Mouse (Mus musculus) hindbrain, embryonic 11.5 days (tissue): ENCODE measurements around the gene Lrrc52. TPM values are rescaled to one million over a fixed set of nuclear protein-coding genes. Genes with fewer than 3 reads are reported as not detected.

Experiments
- ATAC-seq: fragments of 200-750 bp; cut with Nextera tagmentation; 2 replicates; pipeline ENCODE4 v1.8.0; 2017; ENCODE audit warnings: mild to moderate bottlenecking, moderate TSS enrichment, moderate library complexity; ENCODE audit not compliant: low FRiP score
- DNase-seq: peaks from one replicate; pipeline ENCODE4 v3.0.0-alpha.2; 2015; ENCODE audit warnings: low spot score
- H3K27ac ChIP-seq: fragments of 300-500 bp; sonication (generic); 2 replicates; pipeline ENCODE4 v1.5.1; 2014; ENCODE audit warnings: mild to moderate bottlenecking, low read depth, low read length
- H3K27me3 ChIP-seq: fragments of 300-500 bp; sonication (generic); 2 replicates; pipeline ENCODE4 v1.6.1; 2014; ENCODE audit warnings: mild to moderate bottlenecking, low read length, moderate library complexity, mixed read lengths; ENCODE audit not compliant: control insufficient read depth, insufficient read depth
- H3K36me3 ChIP-seq: fragments of 300-500 bp; sonication (generic); 2 replicates; pipeline ENCODE4 v1.6.1; 2014; ENCODE audit warnings: mild to moderate bottlenecking, low read length, moderate library complexity, mixed read lengths; ENCODE audit not compliant: control insufficient read depth, insufficient read depth
- H3K4me1 ChIP-seq: fragments of 300-500 bp; sonication (generic); replicated peaks from 2 replicates; pipeline ENCODE4 v1.6.1; 2014; ENCODE audit warnings: low read length, mixed read lengths; ENCODE audit not compliant: control insufficient read depth, insufficient read depth
- H3K4me2 ChIP-seq: fragments of 300-500 bp; sonication (generic); replicated peaks from 2 replicates; pipeline ENCODE4 v1.6.1; 2014; ENCODE audit warnings: mild to moderate bottlenecking, low read depth, low read length
- H3K4me3 ChIP-seq: fragments of 300-500 bp; sonication (generic); 2 replicates; pipeline ENCODE4 v1.5.1; 2014; ENCODE audit warnings: low read depth, low read length
- H3K9ac ChIP-seq: fragments of 300-500 bp; sonication (generic); 2 replicates; pipeline ENCODE4 v1.6.1; 2014; ENCODE audit warnings: low read depth, low read length
- H3K9me3 ChIP-seq: fragments of 300-500 bp; sonication (generic); 2 replicates; pipeline ENCODE4 v1.6.1; 2016; ENCODE audit warnings: low read length; ENCODE audit not compliant: control insufficient read depth
- WGBS: fragments of 180-500 bp; shearing (Covaris S2); extraction: QIAGEN DNeasy Blood & Tissue Kit; methylation state at CpG from one replicate; pipeline ENCODE4 v1.1.7; 2014; 5-methylcytosine and 5-hydroxymethylcytosine counted together
- polyA plus RNA-seq: library from polyadenylated mRNA; unstranded; fragments of >200 nt; fragmentation: Nextera tagmentation; extraction: Ambion mirVana; gene quantifications from 2 replicates; pipeline ENCODE4 v1.2.1, GENCODE M21; 2014

The Lrrc52 gene
- polyA plus RNA-seq, 1 experiment from 2014 or later: not detected

DNA sequence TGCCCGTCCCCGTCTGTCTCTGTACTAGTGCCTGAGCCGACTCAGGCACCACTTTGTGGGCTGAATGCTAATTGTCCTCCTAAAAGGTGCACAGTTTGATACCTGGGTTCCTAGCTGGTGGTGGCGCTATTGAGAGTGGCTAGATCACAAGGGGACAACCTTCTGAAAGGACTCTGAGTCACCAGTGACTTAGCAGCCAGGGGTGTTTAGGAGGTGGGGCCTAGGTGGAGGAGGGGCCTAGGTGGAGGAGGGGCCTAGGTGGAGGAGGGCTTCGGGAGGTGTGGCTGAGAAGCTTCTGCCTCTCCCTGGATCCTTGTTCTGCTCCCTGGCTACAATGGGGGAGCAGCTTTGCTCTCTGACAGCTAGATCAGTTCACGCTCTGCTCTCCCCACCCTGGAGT, 20.1 kb downstream of the Lrrc52 start:
- 81% methylated on average over 6 of the region's 6 CpGs for WGBS
- Histone ChIP-seq H3K4me1 (no peaks in the 10 kb centered on the region), H3K9me3 (no peaks in the 10 kb centered on the region), H3K9ac (no peak overlapping the region), H3K4me2 (no peak overlapping the region), H3K27ac (no peak overlapping the region), H3K4me3 (no peak overlapping the region), H3K27me3 (no peaks in the 10 kb centered on the region), H3K36me3 (no peaks in the 10 kb centered on the region)
- DNase-seq: no peak
- no peak for ATAC-seq

DNA sequence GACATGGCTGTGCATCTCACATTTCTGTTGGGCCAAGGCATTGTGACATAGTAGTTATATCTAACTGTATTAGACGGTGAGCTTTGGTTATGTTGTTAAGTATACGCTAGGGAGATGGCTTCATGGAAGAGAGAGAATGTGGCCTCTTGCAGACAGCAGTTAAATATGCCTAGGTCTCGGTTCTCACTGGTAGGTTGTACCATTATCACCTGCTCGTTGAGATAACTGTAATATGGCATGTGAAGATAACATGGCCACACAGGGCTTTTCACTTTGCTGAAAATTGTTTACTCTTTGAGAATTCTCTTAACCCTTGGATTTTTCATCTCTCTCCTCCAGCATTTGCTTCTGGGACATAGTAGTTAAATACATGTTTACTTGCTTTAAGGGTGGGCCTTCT, 21.4 kb downstream of the Lrrc52 start:
- DNase-seq (no peak), ATAC-seq (no peak)
- Histone ChIP-seq H3K36me3 (no peaks in the 10 kb centered on the region), H3K9me3 (no peaks in the 10 kb centered on the region), H3K4me3 (no peak overlapping the region), H3K9ac (no peak overlapping the region), H3K27ac (no peak overlapping the region), H3K27me3 (no peaks in the 10 kb centered on the region), H3K4me1 (no peaks in the 10 kb centered on the region), H3K4me2 (no peak overlapping the region)
- WGBS: 91% methylated on average over 4 of the region's 4 CpGs

DNA sequence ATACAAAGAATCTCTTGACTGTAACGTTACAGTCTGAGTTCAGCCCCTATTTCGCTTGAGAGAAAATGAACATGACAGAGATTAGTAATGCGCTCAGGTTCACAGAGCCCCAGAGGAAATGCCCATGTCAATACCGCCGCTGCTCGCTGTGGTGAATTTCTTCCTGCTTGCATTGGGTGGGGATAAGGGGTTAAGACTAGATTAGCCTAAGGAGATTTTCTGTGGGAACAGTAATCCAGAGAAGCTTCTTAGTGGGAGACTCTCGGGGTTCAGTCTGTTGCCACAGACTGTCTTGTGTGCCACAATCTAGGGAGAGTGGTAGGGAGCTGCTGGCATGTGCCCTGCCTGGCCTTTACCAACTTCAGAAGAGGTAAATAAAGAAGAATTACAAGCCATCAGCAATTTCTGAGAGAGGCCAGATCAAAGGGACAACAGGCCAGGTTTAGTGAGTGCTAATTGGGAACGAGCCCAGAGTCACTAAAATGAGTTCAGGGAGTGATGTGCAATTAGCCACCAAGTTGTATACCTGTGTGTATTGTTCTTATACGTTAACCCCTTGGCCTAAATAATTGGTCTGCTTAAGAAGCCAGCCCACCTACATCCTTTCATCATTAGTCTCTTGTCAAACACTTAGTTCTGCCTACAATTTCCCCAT, 28.2 kb downstream of the Lrrc52 start:
- H3K9me3 ChIP-seq: no peaks in the 10 kb centered on the region
- H3K4me1 ChIP-seq: no peaks in the 10 kb centered on the region
- 85% methylated on average over 9 of the region's 9 CpGs for WGBS
- H3K4me3 ChIP-seq: no peak overlapping the region
- no peak overlapping the region for H3K27ac ChIP-seq
- ATAC-seq (no peak), DNase-seq (no peak)
- H3K4me2 ChIP-seq: no peak overlapping the region
- H3K27me3 ChIP-seq: no peaks in the 10 kb centered on the region
- no peaks in the 10 kb centered on the region for H3K36me3 ChIP-seq
- no peak overlapping the region for H3K9ac ChIP-seq

DNA sequence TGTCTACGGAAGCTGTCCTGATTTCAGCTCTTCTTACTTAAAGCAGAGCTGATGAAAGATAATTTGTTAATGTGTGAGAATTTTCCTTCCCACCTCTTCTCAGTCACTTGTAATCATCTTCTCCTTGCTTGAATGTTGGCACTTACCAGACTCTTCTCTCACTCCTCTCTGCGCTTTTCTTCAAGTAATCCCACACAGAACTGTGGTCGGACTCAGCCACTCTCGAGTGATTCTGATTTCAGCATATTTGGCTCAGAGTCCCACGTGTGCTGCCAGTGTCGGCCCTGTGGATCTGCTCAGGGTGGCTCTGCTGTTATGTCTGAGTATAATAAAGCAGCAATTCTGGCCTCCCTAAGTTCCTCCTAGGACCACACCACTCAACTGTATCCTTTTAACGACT, 29.5 kb downstream of the Lrrc52 start:
- DNase-seq: no peak

DNA sequence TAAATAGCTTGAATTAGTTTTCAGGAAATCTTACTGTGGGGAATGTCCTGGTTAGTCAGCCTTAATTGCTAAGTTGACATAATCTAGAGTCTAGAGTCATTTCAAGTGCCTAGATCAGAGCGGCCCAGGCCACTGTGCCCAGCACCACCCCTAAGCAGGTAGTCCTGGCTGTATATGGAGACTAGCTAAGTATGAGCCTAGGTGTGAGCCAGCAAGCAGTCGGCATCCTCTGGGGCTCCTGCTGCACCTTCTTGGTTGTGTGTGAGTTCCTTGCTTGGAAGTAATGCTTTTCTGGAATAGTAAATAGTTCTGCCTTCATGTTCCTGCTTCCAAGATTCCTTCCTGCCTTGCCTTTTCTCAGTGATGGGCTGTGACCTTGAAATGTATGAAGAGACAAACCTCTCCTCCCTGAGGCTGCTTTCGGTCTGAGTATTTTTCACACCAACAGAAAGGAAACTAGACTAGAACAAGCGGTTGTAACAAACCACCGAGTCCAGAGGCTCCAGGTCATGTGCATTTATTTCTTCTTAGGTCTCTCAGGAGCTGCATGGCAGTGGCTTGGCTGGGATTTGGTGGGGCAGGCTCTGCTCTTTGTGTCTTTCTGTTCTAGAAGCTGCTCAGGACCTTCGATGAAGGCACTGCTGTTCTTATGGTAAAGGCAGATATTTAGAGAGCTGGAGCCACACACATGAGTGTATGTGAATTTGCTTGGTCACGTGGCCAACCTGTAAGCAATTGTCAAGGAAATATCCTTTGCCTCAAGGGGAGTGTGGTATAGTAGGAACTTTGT, 30.2 kb downstream of the Lrrc52 start:
- H3K4me1 ChIP-seq: no peaks in the 10 kb centered on the region
- H3K4me3 ChIP-seq: no peak overlapping the region

More for the DNA sequence above, 29.5 kb downstream of the Lrrc52 start:
- Histone ChIP-seq H3K27ac (no peak overlapping the region), H3K4me1 (no peaks in the 10 kb centered on the region), H3K4me2 (no peak overlapping the region), H3K36me3 (no peaks in the 10 kb centered on the region), H3K9ac (no peak overlapping the region), H3K4me3 (no peak overlapping the region), H3K9me3 (no peaks in the 10 kb centered on the region), H3K27me3 (no peaks in the 10 kb centered on the region)
- WGBS: 85% methylated on average over 7 of the region's 7 CpGs
- no peak for ATAC-seq

DNA sequence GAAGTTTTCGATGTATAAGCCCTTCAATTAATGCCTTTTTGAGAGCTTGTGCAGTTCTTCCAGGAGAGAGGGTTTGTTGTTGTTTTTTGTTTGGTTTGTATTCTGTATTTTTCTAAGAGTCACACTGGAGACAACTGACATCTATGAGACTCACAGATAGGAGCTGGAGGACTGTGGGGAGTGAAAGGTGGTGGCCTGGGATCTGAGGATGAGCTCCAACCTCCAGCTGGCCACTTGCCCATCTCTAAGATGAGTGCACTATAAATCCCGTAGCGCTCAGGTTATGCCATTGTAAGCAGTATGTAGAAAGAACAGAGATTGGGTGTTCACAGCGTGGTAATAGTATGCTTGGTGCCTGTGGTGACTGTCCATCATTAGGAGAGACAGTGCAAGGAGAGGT, 31.6 kb downstream of the Lrrc52 start:
- Histone ChIP-seq H3K27me3 (no peaks in the 10 kb centered on the region), H3K4me1 (no peaks in the 10 kb centered on the region), H3K4me2 (no peak overlapping the region), H3K27ac (no peak overlapping the region), H3K36me3 (no peaks in the 10 kb centered on the region), H3K4me3 (no peak overlapping the region), H3K9ac (no peak overlapping the region), H3K9me3 (no peaks in the 10 kb centered on the region)
- ATAC-seq (no peak), DNase-seq (no peak)
- WGBS: 92% methylated on average over 4 of the region's 4 CpGs

More for the DNA sequence above, 30.2 kb downstream of the Lrrc52 start:
- 91% methylated on average over 7 of the region's 7 CpGs for WGBS
- H3K4me2 ChIP-seq: no peak overlapping the region
- H3K27ac ChIP-seq: no peak overlapping the region
- H3K36me3 ChIP-seq: no peaks in the 10 kb centered on the region
- DNase-seq: no peak
- H3K27me3 ChIP-seq: no peaks in the 10 kb centered on the region
- no peaks in the 10 kb centered on the region for H3K9me3 ChIP-seq
- no peak for ATAC-seq
- no peak overlapping the region for H3K9ac ChIP-seq

DNA sequence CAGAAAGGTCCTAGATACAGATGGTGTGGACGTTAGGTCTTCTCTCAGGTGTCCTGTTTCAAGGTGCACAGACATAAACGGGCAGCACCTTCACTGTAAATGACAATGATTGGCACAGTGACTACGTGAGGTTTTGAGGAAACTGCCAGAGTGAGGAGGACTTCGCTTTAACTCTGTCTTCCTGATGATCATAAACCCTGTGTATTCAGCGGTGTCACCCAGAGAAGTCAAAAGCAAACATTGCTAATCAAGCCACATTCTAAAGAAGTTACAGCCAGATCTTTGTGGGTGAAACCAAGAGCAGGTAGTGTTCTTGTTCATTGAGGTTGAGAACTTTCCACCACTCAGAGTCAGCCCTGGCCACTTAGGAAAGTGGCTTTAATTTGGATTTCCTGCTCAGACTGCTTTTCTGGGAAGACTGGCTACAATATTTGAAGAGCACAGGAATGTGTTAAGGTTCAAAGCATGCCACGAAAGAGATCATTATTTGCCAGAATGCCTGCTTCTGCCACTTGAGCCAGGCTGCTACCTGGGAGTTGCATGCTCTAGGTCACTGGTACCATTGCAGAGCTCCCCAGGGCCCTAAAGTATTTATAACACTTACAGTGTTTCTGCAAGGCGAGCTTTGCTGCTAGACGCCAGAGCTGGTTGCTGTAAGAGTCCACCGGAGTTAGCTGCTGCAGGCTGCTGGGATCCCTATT, 35.5 kb downstream of the Lrrc52 start:
- Histone ChIP-seq H3K27ac (no peak overlapping the region), H3K36me3 (no peaks in the 10 kb centered on the region), H3K4me1 (no peaks in the 10 kb centered on the region), H3K27me3 (no peaks in the 10 kb centered on the region), H3K9ac (no peak overlapping the region), H3K9me3 (no peaks in the 10 kb centered on the region), H3K4me3 (no peak overlapping the region), H3K4me2 (no peak overlapping the region)
- 70% methylated on average over 9 of the region's 9 CpGs for WGBS
- DNase-seq (no peak), ATAC-seq (no peak)

DNA sequence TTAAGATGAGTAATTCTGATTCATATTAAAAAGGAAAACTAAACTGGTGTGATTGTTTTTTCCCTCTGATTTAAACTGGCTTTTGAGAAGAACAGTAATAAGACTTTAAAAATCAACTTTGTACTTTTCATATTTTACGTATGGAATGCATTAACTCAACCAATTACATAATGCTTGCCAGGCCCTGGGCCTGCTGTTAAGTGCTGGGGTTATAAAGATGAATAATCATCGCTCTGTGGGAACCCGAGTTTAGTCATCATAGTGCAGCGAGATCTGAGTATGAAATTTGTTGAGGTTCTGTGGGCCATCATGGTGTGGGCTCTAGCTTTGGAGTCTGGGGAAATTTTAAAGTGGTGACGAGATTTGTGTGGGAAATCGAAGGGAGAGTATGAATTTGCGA, 39.9 kb downstream of the Lrrc52 start:
- ATAC-seq (no peak), DNase-seq (no peak)
- Histone ChIP-seq H3K9me3 (no peaks in the 10 kb centered on the region), H3K4me1 (no peaks in the 10 kb centered on the region), H3K9ac (no peak overlapping the region), H3K4me3 (no peak overlapping the region), H3K27me3 (no peaks in the 10 kb centered on the region), H3K36me3 (no peaks in the 10 kb centered on the region), H3K27ac (no peak overlapping the region), H3K4me2 (no peak overlapping the region)
- 82% methylated on average over 7 of the region's 7 CpGs for WGBS
